Mouse (Mus musculus) megakaryocyte, embryonic 14.5 days (primary cell): ENCODE measurements around the gene Prss48.

Experiments used
- FLI1 ChIP-seq: IDR thresholded peaks from 2 replicates; pipeline ENCODE4 v1.6.1; 2012; ENCODE audit warnings: low read length, inconsistent platforms, mixed read lengths
- GATA1 ChIP-seq: IDR thresholded peaks from 3 replicates; pipeline ENCODE4 v1.6.1; 2012; ENCODE audit warnings: mixed read lengths, low read length, inconsistent platforms, borderline replicate concordance

GRCm38 (mm10) chr3:86017484-86017883 lies 15.2 kb upstream of the Prss48 start:
- no peak for TF ChIP-seq GATA1
- no peak for TF ChIP-seq FLI1
